ENCODE assay signal across 7 mouse cellular contexts in the genomic region with DNA sequence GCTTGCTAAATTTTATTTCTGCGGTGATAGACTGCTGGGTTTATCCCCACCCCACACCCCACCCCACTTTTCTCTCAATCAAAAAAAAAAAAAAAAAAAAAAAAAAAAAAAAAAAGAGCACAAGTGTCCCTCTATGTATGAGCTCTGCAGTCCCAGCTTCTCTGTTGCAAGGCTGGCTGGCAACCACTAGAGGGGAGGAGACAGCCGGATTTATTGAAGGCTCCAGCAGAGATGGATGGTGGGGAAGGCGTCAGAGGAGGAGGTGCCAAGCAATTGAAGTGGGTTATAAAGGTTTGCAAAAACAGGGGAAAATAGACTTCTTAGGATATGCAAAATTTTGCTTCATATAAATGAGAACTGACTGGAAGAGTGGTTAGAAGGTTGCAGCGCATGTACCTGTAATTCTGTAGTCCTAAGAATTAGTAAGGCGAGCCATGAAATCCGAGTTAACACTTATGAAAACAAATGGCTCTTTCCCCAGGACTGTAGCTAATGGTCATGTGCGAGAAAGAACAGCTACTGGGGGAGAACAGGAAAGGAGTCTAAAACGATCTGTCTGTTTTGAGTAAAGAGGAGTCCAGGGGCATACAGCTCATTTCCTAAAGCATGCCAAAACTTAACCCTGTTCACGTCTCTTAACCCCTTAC.
DNase-seq lines count a peak whose midpoint lies in the region; ATAC-seq and TF ChIP-seq lines count a peak whose summit lies in the region.

No protein-coding gene starts in this region.

- H3K9ac ChIP-seq in forebrain, embryonic 16.5 days (replicated peaks; ENCODE audit: low read depth, low read length) = peak overlapping the region; percentile 24
- H3K9ac ChIP-seq in intestine, embryonic 16.5 days (ENCODE audit: low read depth, low read length) = no peak overlapping the region
- H3K9ac ChIP-seq in midbrain, postnatal 0 days (replicated peaks; ENCODE audit: low read length, poor library complexity, severe bottlenecking) = peak overlapping the region; percentile 44; the same call in 1 of the 2 replicates

- no peaks in the 10 kb centered on the region for H3K4me1 ChIP-seq in cerebellum, adult 2 months (ENCODE audit: control insufficient read depth, insufficient read depth, low read length)
- H3K4me1 ChIP-seq in forebrain, embryonic 16.5 days (replicated peaks; ENCODE audit: control insufficient read depth, insufficient read depth, low read length) = peaks cover 31% of the 10 kb centered on the region
- H3K4me1 ChIP-seq in intestine, embryonic 16.5 days (ENCODE audit: control insufficient read depth, insufficient read depth, low read length) = no peaks in the 10 kb centered on the region
- H3K4me1 ChIP-seq in midbrain, postnatal 0 days (ENCODE audit: insufficient read depth, low read length) = no peaks in the 10 kb centered on the region

- peak; percentile 88 for ATAC-seq in forebrain, embryonic 16.5 days
- peak; percentile 81 for ATAC-seq in intestine, embryonic 16.5 days
- ATAC-seq in midbrain, postnatal 0 days (ENCODE audit: low FRiP score) = peak; percentile 92

- H3K9me3 ChIP-seq in forebrain, embryonic 16.5 days (ENCODE audit: control insufficient read depth, low read length) = no peaks in the 10 kb centered on the region
- H3K9me3 ChIP-seq in intestine, embryonic 16.5 days (ENCODE audit: control insufficient read depth, low read length) = no peaks in the 10 kb centered on the region
- H3K9me3 ChIP-seq in midbrain, postnatal 0 days (ENCODE audit: low read length) = no peaks in the 10 kb centered on the region

- peak overlapping the region; percentile 50 for H3K4me2 ChIP-seq in forebrain, embryonic 16.5 days (ENCODE audit: low read length)
- no peak overlapping the region; the same call in 1 of the 2 replicates for H3K4me2 ChIP-seq in intestine, embryonic 16.5 days (ENCODE audit: low read depth, low read length)
- peak overlapping the region; percentile 45 for H3K4me2 ChIP-seq in midbrain, postnatal 0 days (ENCODE audit: low read depth, low read length, poor library complexity, severe bottlenecking)

- no peaks in the 10 kb centered on the region for H3K27me3 ChIP-seq in cerebellum, adult 2 months (ENCODE audit: control insufficient read depth, insufficient read depth, low read length)
- no peaks in the 10 kb centered on the region for H3K27me3 ChIP-seq in forebrain, embryonic 16.5 days (replicated peaks; ENCODE audit: control insufficient read depth, insufficient read depth, low read length)
- H3K27me3 ChIP-seq in intestine, embryonic 16.5 days (replicated peaks; ENCODE audit: control insufficient read depth, insufficient read depth, low read length) = no peaks in the 10 kb centered on the region
- H3K27me3 ChIP-seq in midbrain, postnatal 0 days (ENCODE audit: insufficient read depth, low read length) = no peaks in the 10 kb centered on the region

- no peak for TF ChIP-seq POLR2A in cerebellum, adult 2 months (IDR thresholded peaks at IDR 0.05; ENCODE audit: borderline replicate concordance, insufficient read depth, low read length)

- peak overlapping the region; percentile 15 for H3K4me3 ChIP-seq in cerebellum, adult 2 months (replicated peaks; ENCODE audit: insufficient read depth, low read depth, low read length)
- H3K4me3 ChIP-seq in forebrain, embryonic 16.5 days (replicated peaks; ENCODE audit: low read length) = peak overlapping the region; percentile 15
- peak overlapping the region; percentile 9; the same call in 1 of the 2 replicates for H3K4me3 ChIP-seq in intestine, embryonic 16.5 days (ENCODE audit: low read length)
- peak overlapping the region; percentile 27 for H3K4me3 ChIP-seq in midbrain, postnatal 0 days (ENCODE audit: low read depth, low read length)

- no peak overlapping the region for H3K27ac ChIP-seq in cerebellum, adult 2 months (ENCODE audit: insufficient read depth, low read length)
- H3K27ac ChIP-seq in forebrain, embryonic 16.5 days (ENCODE audit: low read length) = peak overlapping the region; percentile 90
- no peak overlapping the region for H3K27ac ChIP-seq in intestine, embryonic 16.5 days (ENCODE audit: low read length)
- peak overlapping the region; percentile 62; the same call in 1 of the 2 replicates for H3K27ac ChIP-seq in midbrain, postnatal 0 days (ENCODE audit: low read depth, low read length)

- peak; percentile 56; the same call in 1 of the 2 replicates for TF ChIP-seq CTCF in cerebellum, adult 2 months (IDR thresholded peaks at IDR 0.05; ENCODE audit: borderline replicate concordance, insufficient read depth, low read depth, low read length)
- peak; percentile 89 for TF ChIP-seq CTCF in midbrain, postnatal 0 days (IDR thresholded peaks at IDR 0.05)

- WGBS in cerebellum, adult 2 months = 9% methylated on average over 9 of the region's 9 CpGs
- 3% methylated on average over 9 of the region's 9 CpGs for WGBS in forebrain, embryonic 16.5 days
- WGBS in intestine, embryonic 16.5 days = 11% methylated on average over 9 of the region's 9 CpGs
- WGBS in midbrain, postnatal 0 days = 7% methylated on average over 9 of the region's 9 CpGs

- DNase-seq in adipocyte (ENCODE audit: low spot score) = peak; percentile 2
- DNase-seq in cerebellum, adult 2 months = peak; percentile 20 to 29
- DNase-seq in left cerebral cortex, adult 9 months (ENCODE audit: low spot score in 2 of 2) = peak; percentile 59 to 82
- peak; percentile 92 for DNase-seq in midbrain, postnatal 0 days (ENCODE audit: low spot score)
- peak; percentile 3 for DNase-seq in yolk sac, embryonic 10.5 days (ENCODE audit: low spot score)

- no peaks in the 10 kb centered on the region for H3K36me3 ChIP-seq in forebrain, embryonic 16.5 days (ENCODE audit: control insufficient read depth, insufficient read depth)
- H3K36me3 ChIP-seq in intestine, embryonic 16.5 days (ENCODE audit: control insufficient read depth, insufficient read depth, low read length) = no peaks in the 10 kb centered on the region
- no peaks in the 10 kb centered on the region for H3K36me3 ChIP-seq in midbrain, postnatal 0 days (ENCODE audit: insufficient read depth, low read length)

Comparison
In these comparisons a context has a peak if more than half of its experiments do, and no peak if none do; other contexts are left out.
1. DNase-seq: peak in every context shown above with its lines; median percentile 92 in midbrain, postnatal 0 days; 70 in left cerebral cortex, adult 9 months; 24 in cerebellum, adult 2 months; 3 in yolk sac, embryonic 10.5 days; 2 in adipocyte.
2. H3K27ac ChIP-seq: peak in forebrain, embryonic 16.5 days (single experiment) and midbrain, postnatal 0 days (single experiment); none in cerebellum, adult 2 months (single experiment) and intestine, embryonic 16.5 days (single experiment).
3. Peak in every context shown above with its lines, with median percentiles within 50 percentile points of each other: H3K4me3 ChIP-seq and ATAC-seq.